Mouse (Mus musculus) neural tube, embryonic 15.5 days (tissue): ENCODE results near the gene Efcab6. TPM values are rescaled to one million over a fixed set of nuclear protein-coding genes. Genes with fewer than 3 reads are reported as not detected.
A peak's percentile ranks its signal among the peaks of the same experiment; 100 is the strongest.

Source experiments
- ATAC-seq: fragments of 200-750 bp; cut with Nextera tagmentation; 2 replicates; pipeline ENCODE4 v1.8.0; 2017; ENCODE audit warnings: mild to moderate bottlenecking, moderate TSS enrichment, moderate library complexity; ENCODE audit not compliant: low FRiP score
- H3K27ac ChIP-seq: fragments of 300-500 bp; sonication (generic); replicated peaks from 2 replicates; pipeline ENCODE4 v1.5.1; 2015; ENCODE audit warnings: mild to moderate bottlenecking, inconsistent platforms
- H3K27me3 ChIP-seq: fragments of 300-500 bp; sonication (generic); replicated peaks from 2 replicates; pipeline ENCODE4 v1.6.1; 2015; ENCODE audit warnings: inconsistent platforms
- H3K36me3 ChIP-seq: fragments of 300-500 bp; sonication (generic); 2 replicates; pipeline ENCODE4 v1.6.1; 2015; ENCODE audit warnings: inconsistent platforms
- H3K4me1 ChIP-seq: fragments of 300-500 bp; sonication (generic); 2 replicates; pipeline ENCODE4 v1.6.1; 2015; ENCODE audit warnings: inconsistent platforms
- H3K4me2 ChIP-seq: fragments of 300-500 bp; sonication (generic); 2 replicates; pipeline ENCODE4 v1.6.1; 2015; ENCODE audit warnings: inconsistent platforms, mild to moderate bottlenecking, moderate library complexity
- H3K4me3 ChIP-seq: fragments of 300-500 bp; sonication (generic); replicated peaks from 2 replicates; pipeline ENCODE4 v1.5.1; 2015; ENCODE audit warnings: mild to moderate bottlenecking, inconsistent platforms
- H3K9ac ChIP-seq: fragments of 300-500 bp; sonication (generic); replicated peaks from 2 replicates; pipeline ENCODE4 v1.6.1; 2015; ENCODE audit warnings: mild to moderate bottlenecking, inconsistent platforms
- H3K9me3 ChIP-seq: fragments of 300-500 bp; sonication (generic); replicated peaks from 2 replicates; pipeline ENCODE4 v1.6.1; 2016; ENCODE audit warnings: inconsistent platforms
- WGBS: fragments of 180-500 bp; shearing (Covaris S2); methylation state at CpG from one replicate; pipeline ENCODE4 v1.1.7; 2015; ENCODE audit warnings: mixed read lengths; 5-methylcytosine and 5-hydroxymethylcytosine counted together
- polyA plus RNA-seq: library from polyadenylated mRNA; unstranded; fragments of >200 nt; fragmentation: Nextera tagmentation; extraction: Ambion mirVana; gene quantifications from 2 replicates; pipeline ENCODE4 v1.2.1, GENCODE M21; 2015

Efcab6 gene
- polyA plus RNA-seq, 1 experiment from 2014 or later: 0.82 TPM

DNA sequence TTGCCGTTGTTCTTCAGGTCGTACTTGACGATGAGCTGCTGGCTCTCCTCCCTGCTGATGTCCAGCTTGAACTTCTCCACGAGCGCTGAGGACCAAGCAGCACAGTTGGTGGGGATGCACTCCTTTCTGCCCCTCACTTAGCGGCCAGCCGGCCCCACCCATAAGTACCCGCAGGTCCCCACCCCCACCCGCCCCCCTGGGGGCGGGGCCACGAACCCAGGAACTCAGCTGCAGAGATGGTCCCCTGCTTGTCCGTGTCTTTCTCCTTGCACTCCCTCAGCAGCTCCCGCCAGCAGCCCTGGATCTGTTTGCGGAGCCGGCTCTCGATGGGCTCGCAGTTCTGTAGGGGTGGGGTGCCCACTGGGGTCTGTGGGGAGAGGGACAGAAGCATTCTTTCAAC is 194.2 kb downstream of the Efcab6 start:
- Histone ChIP-seq H3K4me2 (no peak overlapping the region), H3K4me1 (peaks cover 10% of the 10 kb centered on the region)
- 11% methylated on average over 17 of the region's 17 CpGs for WGBS

DNA sequence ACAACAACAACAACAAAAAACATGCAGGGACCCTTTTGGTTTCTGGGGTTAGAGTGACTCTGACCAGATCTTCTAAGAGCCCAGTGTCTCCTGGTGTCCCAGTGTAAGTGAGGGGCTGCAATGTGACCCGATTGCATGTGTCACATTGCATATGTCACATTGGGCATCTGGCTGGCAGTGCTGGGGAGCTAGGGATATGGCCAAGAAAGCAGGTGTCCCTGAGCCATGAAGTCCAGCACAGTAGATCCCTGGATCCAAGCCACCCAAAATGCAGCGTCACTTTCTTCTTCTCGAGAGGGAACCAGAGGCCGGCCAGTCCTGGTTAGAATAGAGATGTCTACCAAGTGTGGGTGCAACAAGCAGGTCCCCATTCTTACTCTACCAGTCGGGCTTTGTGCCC is 199.6 kb downstream of the Efcab6 start:
- H3K4me3 ChIP-seq: no peak overlapping the region
- H3K36me3 ChIP-seq: no peaks in the 10 kb centered on the region
- H3K9me3 ChIP-seq: no peaks in the 10 kb centered on the region
- no peaks in the 10 kb centered on the region for H3K4me1 ChIP-seq
- WGBS: 88% methylated on average over 5 of the region's 5 CpGs
- no peak overlapping the region for H3K4me2 ChIP-seq
- no peak overlapping the region for H3K27ac ChIP-seq
- no peak for ATAC-seq
- H3K9ac ChIP-seq: no peak overlapping the region
- peaks cover 12% of the 10 kb centered on the region; the same call in 1 of the 2 replicates for H3K27me3 ChIP-seq

More for the DNA sequence above, 194.2 kb downstream of the Efcab6 start:
- no peak for ATAC-seq
- Histone ChIP-seq H3K9me3 (no peaks in the 10 kb centered on the region), H3K27ac (no peak overlapping the region), H3K27me3 (peaks cover 12% of the 10 kb centered on the region; the same call in 1 of the 2 replicates), H3K4me3 (no peak overlapping the region), H3K36me3 (no peaks in the 10 kb centered on the region), H3K9ac (no peak overlapping the region)

DNA sequence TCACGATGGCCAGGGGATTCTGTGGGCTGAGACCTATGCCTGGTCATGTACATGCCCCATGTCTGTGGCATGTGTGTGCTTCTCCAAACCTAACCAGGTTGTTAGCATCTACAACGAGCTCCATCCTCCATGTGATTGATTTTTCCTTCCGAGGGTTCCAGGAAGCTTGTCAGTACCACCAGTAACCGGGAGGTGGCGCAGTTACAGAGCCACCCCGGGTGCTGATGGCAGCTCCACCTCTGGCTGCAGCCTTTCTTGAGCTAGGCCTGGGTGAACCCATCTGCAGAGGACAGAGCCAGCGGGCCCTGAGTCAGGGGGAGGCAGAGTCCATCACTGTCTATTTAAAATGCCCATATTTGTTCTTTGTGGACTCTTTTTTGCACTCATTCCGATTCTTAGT is 208.1 kb downstream of the Efcab6 start:
- ATAC-seq: no peak
- H3K27me3 ChIP-seq: no peaks in the 10 kb centered on the region
- no peak overlapping the region for H3K4me2 ChIP-seq
- no peaks in the 10 kb centered on the region for H3K9me3 ChIP-seq
- H3K4me1 ChIP-seq: no peaks in the 10 kb centered on the region
- no peak overlapping the region for H3K27ac ChIP-seq
- H3K9ac ChIP-seq: no peak overlapping the region
- WGBS: 21% methylated on average over 8 of the region's 8 CpGs
- H3K36me3 ChIP-seq: no peaks in the 10 kb centered on the region
- no peak overlapping the region for H3K4me3 ChIP-seq

DNA sequence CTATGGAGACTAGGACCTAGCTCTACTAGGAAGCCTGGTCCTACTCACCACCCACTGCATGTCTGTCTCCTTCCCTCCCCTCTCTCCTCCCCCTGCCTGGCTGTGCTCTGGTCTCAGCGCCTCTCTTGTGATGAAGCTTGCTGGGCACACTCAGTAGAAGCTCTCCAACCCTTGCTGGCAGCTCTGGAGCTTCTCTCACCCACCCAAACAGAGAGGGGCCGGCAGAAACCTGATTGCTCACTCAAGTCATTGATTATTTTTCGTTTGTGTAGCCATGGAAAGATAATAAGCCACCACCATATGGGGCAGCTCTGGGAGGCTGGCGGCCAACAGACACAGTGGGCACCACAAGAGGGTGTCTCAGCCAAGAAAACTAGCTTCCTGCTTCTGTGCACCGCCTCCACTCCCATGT is 211.8 kb downstream of the Efcab6 start:
- Histone ChIP-seq H3K9ac (no peak overlapping the region), H3K9me3 (no peaks in the 10 kb centered on the region), H3K4me2 (no peak overlapping the region), H3K4me3 (no peak overlapping the region), H3K4me1 (peaks cover 9% of the 10 kb centered on the region), H3K27ac (no peak overlapping the region), H3K27me3 (no peaks in the 10 kb centered on the region), H3K36me3 (no peaks in the 10 kb centered on the region)
- no peak for ATAC-seq
- 69% methylated on average over 5 of the region's 5 CpGs for WGBS

DNA sequence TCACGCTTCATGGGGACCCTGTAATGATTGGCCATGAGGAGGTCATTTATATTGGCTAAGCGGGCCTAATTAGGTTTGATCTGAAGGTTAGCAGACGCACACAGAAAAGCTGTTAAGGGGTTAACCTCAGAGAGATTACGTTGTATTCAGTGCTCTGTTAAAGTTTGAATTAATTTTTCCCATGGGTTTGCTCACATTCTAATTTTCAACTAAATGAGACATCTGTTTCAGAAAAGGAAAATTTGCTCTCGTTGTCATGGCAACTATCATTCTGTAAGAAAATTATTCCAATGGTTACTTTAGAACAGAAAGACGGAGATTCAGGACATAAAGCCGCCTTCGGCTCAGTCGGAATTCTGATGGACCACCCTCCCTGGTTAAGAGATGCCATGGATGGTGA is 217.0 kb downstream of the Efcab6 start:
- no peak overlapping the region for H3K4me2 ChIP-seq
- no peaks in the 10 kb centered on the region for H3K9me3 ChIP-seq
- no peak overlapping the region for H3K9ac ChIP-seq
- no peaks in the 10 kb centered on the region for H3K27me3 ChIP-seq
- no peak for ATAC-seq
- no peak overlapping the region for H3K4me3 ChIP-seq
- H3K27ac ChIP-seq: peak overlapping the region; percentile 79
- no peaks in the 10 kb centered on the region for H3K36me3 ChIP-seq
- H3K4me1 ChIP-seq: peaks cover 51% of the 10 kb centered on the region
- 32% methylated on average over 9 of the region's 9 CpGs for WGBS

DNA sequence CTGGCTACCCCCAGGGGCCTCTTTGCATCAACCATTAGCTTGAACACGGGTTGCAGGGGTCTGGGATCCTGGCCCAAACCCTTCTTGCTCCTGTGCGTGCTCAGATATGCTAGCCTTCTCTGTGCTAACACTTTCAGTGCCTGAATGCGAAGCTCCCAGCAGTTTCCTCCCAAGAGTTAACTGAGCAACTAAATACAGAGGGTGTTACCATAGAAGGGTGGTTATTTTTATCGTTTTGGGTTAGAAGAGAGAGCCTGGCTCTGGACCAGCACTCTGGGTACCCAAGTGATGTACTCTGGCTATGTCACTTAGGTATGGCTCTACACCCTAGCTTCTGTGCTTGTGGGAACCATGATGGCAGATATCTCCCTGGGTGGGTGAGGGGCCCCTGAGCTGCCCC is 217.7 kb downstream of the Efcab6 start:
- Histone ChIP-seq H3K4me3 (no peak overlapping the region), H3K9me3 (no peaks in the 10 kb centered on the region), H3K27me3 (no peaks in the 10 kb centered on the region), H3K4me1 (peaks cover 56% of the 10 kb centered on the region), H3K4me2 (no peak overlapping the region), H3K36me3 (no peaks in the 10 kb centered on the region), H3K9ac (no peak overlapping the region), H3K27ac (peak overlapping the region; percentile 69)
- ATAC-seq: no peak
- whole genome bisulfite sequencing: 70% methylated on average over 4 of the region's 4 CpGs

DNA sequence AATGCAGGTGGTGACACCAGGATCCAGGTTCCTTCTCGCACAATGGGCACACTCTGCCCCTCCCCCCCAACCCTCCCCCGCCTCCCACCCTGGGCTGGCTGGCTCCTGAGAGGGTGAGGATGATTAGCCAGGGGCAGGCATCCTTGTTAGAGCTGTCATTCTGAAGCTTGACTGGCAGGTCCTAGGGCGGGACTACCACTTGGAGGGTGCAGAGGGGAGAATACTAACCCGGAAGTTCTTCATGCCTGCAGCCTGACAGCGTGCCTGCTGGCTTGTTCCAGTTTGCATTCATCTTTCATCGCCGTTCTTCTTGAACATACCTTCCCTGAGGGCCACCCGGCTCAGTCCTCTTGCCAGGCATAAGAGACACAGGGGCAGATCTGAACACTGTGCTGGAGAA is 218.6 kb downstream of the Efcab6 start:
- H3K9me3 ChIP-seq: no peaks in the 10 kb centered on the region
- H3K4me2 ChIP-seq: no peak overlapping the region
- no peaks in the 10 kb centered on the region for H3K27me3 ChIP-seq
- no peak for ATAC-seq
- no peak overlapping the region for H3K27ac ChIP-seq
- H3K36me3 ChIP-seq: no peaks in the 10 kb centered on the region
- H3K9ac ChIP-seq: no peak overlapping the region
- WGBS: 42% methylated on average over 8 of the region's 8 CpGs
- no peak overlapping the region for H3K4me3 ChIP-seq
- H3K4me1 ChIP-seq: peaks cover 59% of the 10 kb centered on the region

DNA sequence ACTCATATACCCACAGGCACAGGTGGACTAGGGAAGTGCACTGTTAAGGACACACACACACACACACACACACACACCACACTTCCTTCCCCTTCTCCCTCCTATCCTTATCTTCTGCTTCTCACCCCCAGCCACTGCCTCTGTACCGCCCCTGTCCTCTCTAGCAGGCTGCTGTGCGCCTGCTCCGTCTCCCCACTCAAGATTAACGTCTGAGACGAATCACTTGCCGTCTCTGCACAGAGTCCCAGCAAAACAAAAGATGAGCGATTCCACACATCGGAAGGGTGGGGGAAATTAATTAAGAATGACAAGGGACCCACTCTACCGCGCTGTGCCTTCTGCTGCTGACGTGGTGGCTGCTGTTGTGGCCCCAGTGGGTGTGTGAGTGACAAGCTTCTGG is 219.4 kb downstream of the Efcab6 start:
- Histone ChIP-seq H3K36me3 (no peaks in the 10 kb centered on the region), H3K4me2 (peak overlapping the region; percentile 20; the same call in 1 of the 2 replicates), H3K4me3 (no peak overlapping the region), H3K27me3 (no peaks in the 10 kb centered on the region), H3K27ac (no peak overlapping the region), H3K9ac (no peak overlapping the region; the same call in 1 of the 2 replicates), H3K4me1 (peaks cover 63% of the 10 kb centered on the region), H3K9me3 (no peaks in the 10 kb centered on the region)
- peak; percentile 36; the same call in 1 of the 2 replicates for ATAC-seq
- 26% methylated on average over 11 of the region's 11 CpGs for WGBS

DNA sequence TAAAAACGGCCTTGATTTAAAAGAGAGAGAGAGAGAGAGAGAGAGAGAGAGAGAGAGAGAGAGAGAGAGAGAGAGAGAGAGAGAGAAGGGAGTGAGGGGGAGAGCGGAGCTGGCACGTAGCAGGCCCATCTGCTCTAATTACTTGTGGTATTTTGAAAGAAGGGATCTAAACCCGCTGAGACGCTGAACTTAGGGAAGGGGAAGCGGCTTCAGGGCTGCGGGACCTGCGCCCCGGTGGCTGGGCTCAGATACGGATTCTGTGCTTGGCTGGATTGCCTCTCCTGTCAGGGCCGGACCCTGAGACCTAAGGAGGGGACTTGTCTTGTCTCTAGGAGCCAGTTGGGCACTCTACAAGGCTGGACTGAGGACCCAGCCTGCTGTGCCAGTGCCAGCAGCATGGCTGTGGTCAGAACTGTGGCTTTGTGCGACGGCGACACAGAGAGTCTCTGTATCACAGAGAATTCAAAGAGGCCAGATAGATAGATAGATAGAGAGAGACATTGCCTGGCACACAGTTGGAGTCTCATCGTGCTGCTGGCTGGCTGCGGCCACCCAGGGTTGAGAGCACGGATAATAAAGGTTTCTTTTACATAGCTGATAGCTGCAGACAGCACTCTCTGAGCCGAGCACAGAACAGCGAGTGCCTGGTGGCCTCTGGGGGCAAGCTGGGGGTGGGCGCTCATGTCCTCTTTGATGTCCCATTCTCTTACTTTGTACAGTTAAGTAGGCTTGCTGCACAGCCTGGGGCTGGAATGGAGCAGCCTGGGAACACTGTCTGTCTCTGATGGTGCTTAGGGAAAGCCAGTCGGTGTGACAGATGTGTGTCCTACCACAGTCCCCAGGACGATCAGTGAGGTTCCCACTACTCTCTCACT is 222.0 kb downstream of the Efcab6 start:
- Histone ChIP-seq H3K4me2 (no peak overlapping the region), H3K27me3 (no peaks in the 10 kb centered on the region), H3K9ac (no peak overlapping the region), H3K27ac (0 out of 2 replicates have a peak overlapping the region, but pooled peaks have one; percentile 37), H3K4me3 (no peak overlapping the region), H3K4me1 (peaks cover 53% of the 10 kb centered on the region), H3K36me3 (no peaks in the 10 kb centered on the region), H3K9me3 (no peaks in the 10 kb centered on the region)
- no peak for ATAC-seq
- WGBS: 30% methylated on average over 22 of the region's 22 CpGs

DNA sequence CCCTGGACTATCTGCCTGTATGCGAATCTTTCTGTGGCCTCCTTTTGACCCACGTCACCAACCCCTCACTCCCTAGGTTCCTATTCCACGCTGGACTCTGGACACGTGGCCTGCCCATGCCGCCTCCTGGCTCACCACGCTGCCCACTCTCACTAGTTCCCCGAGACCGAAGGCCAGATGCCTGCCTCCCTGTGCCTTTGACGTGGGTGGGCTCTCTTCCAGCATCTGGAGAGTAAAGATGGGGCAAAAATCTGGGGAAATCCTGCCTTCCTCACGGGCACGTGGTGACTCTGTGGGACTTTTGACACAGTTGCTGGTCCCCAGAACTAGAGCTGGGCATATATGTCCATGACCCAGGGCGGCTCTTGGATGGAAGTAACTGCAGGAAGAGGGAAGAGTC is 222.8 kb downstream of the Efcab6 start:
- Histone ChIP-seq H3K27ac (no peak overlapping the region), H3K4me3 (no peak overlapping the region), H3K4me2 (no peak overlapping the region), H3K9ac (no peak overlapping the region), H3K4me1 (peaks cover 46% of the 10 kb centered on the region), H3K27me3 (no peaks in the 10 kb centered on the region), H3K9me3 (no peaks in the 10 kb centered on the region), H3K36me3 (no peaks in the 10 kb centered on the region)
- WGBS: 77% methylated on average over 12 of the region's 12 CpGs
- ATAC-seq: no peak

DNA sequence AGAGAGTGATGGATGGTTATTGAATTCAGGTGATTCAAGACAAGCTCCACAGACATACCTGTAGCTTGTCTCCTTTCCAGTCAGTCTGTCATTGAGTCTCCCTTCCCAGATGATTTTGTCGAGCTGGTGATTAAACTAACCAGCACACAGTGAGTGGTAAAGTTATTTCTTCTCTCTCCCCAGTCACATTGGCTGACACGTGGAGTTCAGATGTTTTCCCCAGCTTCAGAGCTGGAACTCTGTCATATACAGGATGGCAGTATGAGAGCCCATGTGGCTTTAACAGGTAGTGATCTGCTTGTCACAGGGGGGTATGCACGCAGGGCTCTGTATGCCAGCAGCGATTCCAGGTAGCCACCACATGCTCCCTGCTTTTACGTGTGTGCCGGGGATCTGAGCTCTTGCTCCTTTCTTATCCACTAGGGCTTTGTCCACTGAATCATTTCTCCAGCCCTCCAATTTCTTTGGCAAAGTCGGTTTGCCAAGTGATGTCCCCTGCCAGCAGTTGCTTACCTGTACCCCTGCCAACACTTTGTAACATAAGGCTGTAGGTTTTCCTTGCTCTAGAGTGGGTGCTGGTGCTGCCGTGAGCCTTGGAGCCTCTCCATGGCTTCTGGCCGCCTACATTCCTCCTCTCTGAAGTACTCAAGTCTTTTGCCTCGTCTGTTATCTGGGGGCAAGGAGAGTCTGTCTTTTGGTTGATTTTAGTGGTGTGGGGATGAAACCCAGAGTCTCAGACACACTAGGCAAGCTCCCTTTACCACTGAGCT is 224.0 kb downstream of the Efcab6 start:
- no peak for ATAC-seq
- WGBS: 76% methylated on average over 10 of the region's 10 CpGs
- H3K9ac ChIP-seq: no peak overlapping the region

DNA sequence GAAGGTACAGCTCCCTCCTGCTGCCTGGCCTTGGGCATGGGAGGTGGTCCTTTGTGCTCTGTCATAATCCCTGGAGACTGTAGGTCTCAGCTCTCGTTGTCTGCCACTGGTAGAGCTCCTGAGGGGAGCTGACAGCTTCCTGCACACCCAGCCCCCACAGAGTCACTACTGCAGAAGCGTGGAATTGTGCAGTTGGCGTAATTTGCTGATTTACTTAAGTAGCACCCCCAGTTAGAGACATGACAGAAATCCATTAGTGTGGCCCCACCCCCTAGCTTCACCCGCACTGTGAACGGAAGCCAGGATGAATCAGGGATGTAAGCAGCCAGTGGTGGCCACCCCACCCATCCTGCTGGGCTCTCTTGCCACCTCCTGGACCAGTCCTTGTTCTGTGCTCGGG is 232.9 kb downstream of the Efcab6 start:
- no peak overlapping the region for H3K4me2 ChIP-seq
- H3K9ac ChIP-seq: no peak overlapping the region
- ATAC-seq: no peak
- H3K9me3 ChIP-seq: no peaks in the 10 kb centered on the region
- no peaks in the 10 kb centered on the region for H3K36me3 ChIP-seq
- 57% methylated on average over 6 of the region's 6 CpGs for WGBS
- peaks cover 15% of the 10 kb centered on the region for H3K4me1 ChIP-seq
- H3K27me3 ChIP-seq: no peaks in the 10 kb centered on the region
- H3K4me3 ChIP-seq: no peak overlapping the region
- no peak overlapping the region for H3K27ac ChIP-seq

More for the DNA sequence above, 224.0 kb downstream of the Efcab6 start:
- Histone ChIP-seq H3K27ac (no peak overlapping the region), H3K9me3 (no peaks in the 10 kb centered on the region), H3K27me3 (no peaks in the 10 kb centered on the region), H3K4me1 (peaks cover 33% of the 10 kb centered on the region), H3K4me2 (no peak overlapping the region), H3K36me3 (no peaks in the 10 kb centered on the region), H3K4me3 (no peak overlapping the region)
